Mouse (Mus musculus): ENCODE measurements at regions not wholly inside any gene's neighbourhood (a gene's known extent, or its start where the extent isn't known, plus 50 kb on each side); places are given as distances from the start of the nearest gene placed in this dataset.

DNA sequence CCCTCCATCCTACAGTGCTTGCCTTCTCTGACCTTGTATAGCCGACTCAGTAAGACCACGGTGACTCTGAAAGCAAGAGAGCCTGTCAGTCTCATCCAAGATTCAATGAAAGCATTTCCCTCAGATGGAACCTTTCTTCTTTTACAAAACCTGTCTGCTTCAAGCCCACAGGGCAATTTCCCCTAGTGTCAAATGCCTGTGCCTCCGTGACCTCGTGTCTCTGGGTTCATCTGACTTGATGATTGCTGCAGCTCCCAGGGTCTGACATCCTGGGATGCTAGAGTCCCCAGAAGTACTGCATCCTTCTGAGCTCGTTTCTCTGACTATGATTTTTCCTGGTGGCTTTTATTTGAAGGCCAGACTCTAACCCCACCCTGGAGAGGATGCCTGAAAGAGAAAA is 270.3 kb upstream of the Npvf start:
- Histone ChIP-seq H3K79me2 (replicated peaks; ENCODE audit: control insufficient read depth, extremely low read depth, insufficient read depth, poor library complexity, severe bottlenecking) (no peaks in the 10 kb centered on the region), H3K27ac (ENCODE audit: insufficient read depth, low read depth) (no peak overlapping the region), H3K9me3 (replicated peaks; ENCODE audit: low read length) (peaks cover 4% of the 10 kb centered on the region), H3K4me3 (replicated peaks in 1 of 3; ENCODE audit: low read depth in 2 of 3, low read length in 2 of 3, poor library complexity in 1 of 3) (no peak overlapping the region), H3K27me3 (replicated peaks) (peaks cover 2% of the 10 kb centered on the region), H3K9ac (ENCODE audit: insufficient read depth, low read depth) (no peak overlapping the region), H3K4me2 (ENCODE audit: insufficient read depth, low read depth, poor library complexity, severe bottlenecking) (no peak overlapping the region), H3K36me3 (replicated peaks in 1 of 2; ENCODE audit: control insufficient read depth in 1 of 2, insufficient read depth in 1 of 2, low read length in 1 of 2) (no peaks in the 10 kb centered on the region), H3K4me1 (ENCODE audit: control insufficient read depth in 1 of 2, insufficient read depth in 2 of 2) (peaks cover 0 to 3% of the 10 kb centered on the region in 2 experiments; a peak in 1 of 4 replicates)
- no peak for DNase-seq (ENCODE audit: extremely low read depth)
- no peak for TF ChIP-seq JUND (conservative IDR thresholded peaks at IDR 0.05; ENCODE audit: low read depth, low read length)
- in situ Hi-C loops (cut with MboI; ENCODE audit: low pct_ligation_motif_present, low pct_unique_long_range_greater_than_20kb, low sequenced_read_pairs) (no loop called here), dilution Hi-C loops (cut with MboI; ENCODE audit: extremely low pct_ligation_motif_present, extremely low pct_unique_long_range_greater_than_20kb, low sequenced_read_pairs) (no loop called here)

GRCm38 (mm10) chr6:50924998-50925397 is 270.8 kb upstream of the Npvf start:
- Histone ChIP-seq H3K4me1 (ENCODE audit: control insufficient read depth in 1 of 2, insufficient read depth in 2 of 2) (peaks cover 0 to 3% of the 10 kb centered on the region in 2 experiments; a peak in 1 of 4 replicates), H3K36me3 (replicated peaks in 1 of 2; ENCODE audit: control insufficient read depth in 1 of 2, insufficient read depth in 1 of 2, low read length in 1 of 2) (no peaks in the 10 kb centered on the region), H3K27ac (ENCODE audit: insufficient read depth, low read depth) (no peak overlapping the region), H3K4me2 (ENCODE audit: insufficient read depth, low read depth, poor library complexity, severe bottlenecking) (no peak overlapping the region), H3K9me3 (replicated peaks; ENCODE audit: low read length) (peaks cover 4% of the 10 kb centered on the region), H3K9ac (ENCODE audit: insufficient read depth, low read depth) (no peak overlapping the region), H3K27me3 (replicated peaks) (peaks cover 2% of the 10 kb centered on the region), H3K79me2 (replicated peaks; ENCODE audit: control insufficient read depth, extremely low read depth, insufficient read depth, poor library complexity, severe bottlenecking) (no peaks in the 10 kb centered on the region), H3K4me3 (replicated peaks in 1 of 3; ENCODE audit: low read depth in 2 of 3, low read length in 2 of 3, poor library complexity in 1 of 3) (no peak overlapping the region)
- dilution Hi-C loops (cut with MboI; ENCODE audit: extremely low pct_ligation_motif_present, extremely low pct_unique_long_range_greater_than_20kb, low sequenced_read_pairs) (no loop called here), in situ Hi-C loops (cut with MboI; ENCODE audit: low pct_ligation_motif_present, low pct_unique_long_range_greater_than_20kb, low sequenced_read_pairs) (no loop called here)
- no peak for DNase-seq (ENCODE audit: extremely low read depth)
- TF ChIP-seq MEF2A (IDR thresholded peaks at IDR 0.05; ENCODE audit: borderline replicate concordance, low read depth, low read length) (no peak), IRF4 (IDR thresholded peaks at IDR 0.05; ENCODE audit: low read depth, low read length) (no peak), ZKSCAN1 (IDR thresholded peaks at IDR 0.05; ENCODE audit: borderline replicate concordance, low read depth, low read length) (no peak), USF2 (conservative IDR thresholded peaks at IDR 0.05; ENCODE audit: low read depth, low read length) (no peak), ZNF384 (IDR thresholded peaks at IDR 0.05; ENCODE audit: low read depth, low read length) (no peak), KAT2A (IDR thresholded peaks at IDR 0.05; ENCODE audit: insufficient replicate concordance, low read length) (no peak), CHD1 (IDR thresholded peaks at IDR 0.05; ENCODE audit: low read depth, low read length) (no peak), EP300 (IDR thresholded peaks at IDR 0.05; ENCODE audit: low read length) (no peak), UBTF (IDR thresholded peaks at IDR 0.05; ENCODE audit: low read depth, low read length) (no peak)

- peaks cover 4% of the 10 kb centered on the region for H3K9me3 ChIP-seq (replicated peaks; ENCODE audit: low read length)
- H3K9ac ChIP-seq (ENCODE audit: insufficient read depth, low read depth) = no peak overlapping the region
- no peak for DNase-seq (ENCODE audit: extremely low read depth)
- H3K4me2 ChIP-seq (ENCODE audit: insufficient read depth, low read depth, poor library complexity, severe bottlenecking) = no peak overlapping the region
- H3K79me2 ChIP-seq (replicated peaks; ENCODE audit: control insufficient read depth, extremely low read depth, insufficient read depth, poor library complexity, severe bottlenecking) = no peaks in the 10 kb centered on the region
- H3K36me3 ChIP-seq (replicated peaks in 1 of 2; ENCODE audit: control insufficient read depth in 1 of 2, insufficient read depth in 1 of 2, low read length in 1 of 2) = no peaks in the 10 kb centered on the region
- in situ Hi-C loops (cut with MboI; ENCODE audit: low pct_ligation_motif_present, low pct_unique_long_range_greater_than_20kb, low sequenced_read_pairs) = no loop called here
- no peak overlapping the region for H3K27ac ChIP-seq (ENCODE audit: insufficient read depth, low read depth)
- H3K27me3 ChIP-seq (replicated peaks) = peaks cover 2% of the 10 kb centered on the region
- TF ChIP-seq RCOR1 (conservative IDR thresholded peaks at IDR 0.05; ENCODE audit: low read depth, low read length) = no peak
- TF ChIP-seq MYC (IDR thresholded peaks at IDR 0.05; ENCODE audit: low read depth, low read length) = no peak
- TF ChIP-seq PAX5 (IDR thresholded peaks at IDR 0.05; ENCODE audit: low read length) = no peak
- no peak for TF ChIP-seq ZMIZ1 (IDR thresholded peaks at IDR 0.05; ENCODE audit: low read depth, low read length)
- no peak for TF ChIP-seq POLR2A (IDR thresholded peaks at IDR 0.05; ENCODE audit: low read depth, low read length)
- TF ChIP-seq BHLHE40 (IDR thresholded peaks at IDR 0.05; ENCODE audit: low read depth, low read length) = no peak
- TF ChIP-seq JUN (IDR thresholded peaks at IDR 0.05; ENCODE audit: insufficient read depth, low read depth, low read length) = no peak
- TF ChIP-seq ZNF384 (IDR thresholded peaks at IDR 0.05; ENCODE audit: low read depth, low read length) = no peak
- no peak for TF ChIP-seq JUND (conservative IDR thresholded peaks at IDR 0.05; ENCODE audit: low read depth, low read length)
- TF ChIP-seq TBP (conservative IDR thresholded peaks at IDR 0.05; ENCODE audit: low read depth, low read length) = no peak
- TF ChIP-seq TCF12 (IDR thresholded peaks at IDR 0.05; ENCODE audit: low read depth, low read length) = no peak
- TF ChIP-seq IRF4 (IDR thresholded peaks at IDR 0.05; ENCODE audit: low read depth, low read length) = no peak
- no peak for TF ChIP-seq MAFK (IDR thresholded peaks at IDR 0.05; ENCODE audit: insufficient replicate concordance, low read length)
- TF ChIP-seq EP300 (IDR thresholded peaks at IDR 0.05; ENCODE audit: low read length) = no peak
- no peak for TF ChIP-seq ELF1 (IDR thresholded peaks at IDR 0.05; ENCODE audit: low read depth, low read length)
- no peak for TF ChIP-seq MXI1 (IDR thresholded peaks at IDR 0.05; ENCODE audit: low read depth, low read length)
- no peak for TF ChIP-seq HCFC1 (IDR thresholded peaks at IDR 0.05; ENCODE audit: low read depth, low read length)
- TF ChIP-seq USF1 (IDR thresholded peaks at IDR 0.05; ENCODE audit: low read depth, low read length) = no peak
- peaks cover 0 to 3% of the 10 kb centered on the region in 2 experiments; a peak in 1 of 4 replicates for H3K4me1 ChIP-seq (ENCODE audit: control insufficient read depth in 1 of 2, insufficient read depth in 2 of 2)
- no peak overlapping the region for H3K4me3 ChIP-seq (replicated peaks in 1 of 3; ENCODE audit: low read depth in 2 of 3, low read length in 2 of 3, poor library complexity in 1 of 3)
- dilution Hi-C loops (cut with MboI; ENCODE audit: extremely low pct_ligation_motif_present, extremely low pct_unique_long_range_greater_than_20kb, low sequenced_read_pairs) = no loop called here
Observed at GRCm38 (mm10) chr6:50926313-50926712, 272.1 kb upstream of the Npvf start.
